Mouse (Mus musculus): Measurements from ENCODE around the gene Lmnb2.

Gene Lmnb2

GRCm38 (mm10) chr10:80946684-80947437, 28.8 kb upstream of the Lmnb2 start:
- in situ Hi-C loops (cut with MseI, MboI) = no loop called here

- in situ Hi-C loops (cut with MseI, MboI) = no loop called here
Observed at GRCm38 (mm10) chr10:80944231-80944630, 26.2 kb upstream of the Lmnb2 start.

GRCm38 (mm10) chr10:80943701-80944100, 25.7 kb upstream of the Lmnb2 start:
- in situ Hi-C loops (cut with MseI, MboI) = no loop called here

- in situ Hi-C loops (cut with MseI, MboI) = no loop called here
Observed at GRCm38 (mm10) chr10:80942919-80943318, 24.9 kb upstream of the Lmnb2 start.

GRCm38 (mm10) chr10:80940988-80941347, 22.9 kb upstream of the Lmnb2 start:
- in situ Hi-C loops (cut with MseI, MboI) = no loop called here

- in situ Hi-C loops (cut with MseI, MboI) = no loop called here
Observed at GRCm38 (mm10) chr10:80940320-80940987, 22.4 kb upstream of the Lmnb2 start.

GRCm38 (mm10) chr10:80939671-80940070, 21.6 kb upstream of the Lmnb2 start:
- in situ Hi-C loops (cut with MseI, MboI) = no loop called here

- in situ Hi-C loops (cut with MseI, MboI) = no loop called here
Observed at GRCm38 (mm10) chr10:80938831-80939550, 20.9 kb upstream of the Lmnb2 start.

GRCm38 (mm10) chr10:80937646-80938045, 19.6 kb upstream of the Lmnb2 start:
- in situ Hi-C loops (cut with MseI, MboI) = no loop called here

GRCm38 (mm10) chr10:80936810-80937164, 18.7 kb upstream of the Lmnb2 start:
- in situ Hi-C loops (cut with MseI, MboI) = no loop called here

GRCm38 (mm10) chr10:80936135-80936809, 18.2 kb upstream of the Lmnb2 start:
- in situ Hi-C loops (cut with MseI, MboI) = no loop called here

GRCm38 (mm10) chr10:80935698-80936097, 17.7 kb upstream of the Lmnb2 start:
- in situ Hi-C loops (cut with MseI, MboI) = no loop called here

GRCm38 (mm10) chr10:80935241-80935640, 17.2 kb upstream of the Lmnb2 start:
- in situ Hi-C loops (cut with MseI, MboI) = no loop called here

GRCm38 (mm10) chr10:80934136-80934985, 16.3 kb upstream of the Lmnb2 start:
- in situ Hi-C loops (cut with MseI, MboI) = no loop called here

- in situ Hi-C loops (cut with MseI, MboI) = no loop called here
Observed at GRCm38 (mm10) chr10:80933421-80933979, 15.5 kb upstream of the Lmnb2 start.

- in situ Hi-C loops (cut with MseI, MboI) = no loop called here
Observed at GRCm38 (mm10) chr10:80932700-80933420, 14.8 kb upstream of the Lmnb2 start.

GRCm38 (mm10) chr10:80932206-80932605, 14.2 kb upstream of the Lmnb2 start:
- in situ Hi-C loops (cut with MseI, MboI) = no loop called here

GRCm38 (mm10) chr10:80931695-80932094, 13.7 kb upstream of the Lmnb2 start:
- in situ Hi-C loops (cut with MseI, MboI) = no loop called here

GRCm38 (mm10) chr10:80931153-80931671, 13.2 kb upstream of the Lmnb2 start:
- in situ Hi-C loops (cut with MseI, MboI) = no loop called here
